Mouse (Mus musculus): ENCODE data around the gene Npl. TPM values are rescaled to one million over a fixed set of nuclear protein-coding genes. Genes with fewer than 3 reads are reported as not detected.

Npl gene
- 0.35 to 0.54 TPM in 2 of 4 replicates, not detected in the others for total RNA-seq (2023; ENCODE audit: inconsistent age)

GRCm38 (mm10) chr1:153549536-153550199 lies at the start of gene Npl:
Gene Npl, minus strand, starts transcription at chr1:153550045.

GRCm38 (mm10) chr1:153487500-153487879 lies 62.4 kb downstream of the Npl start, which contains the start of gene Dhx9:
Gene Dhx9, minus strand, starts transcription at chr1:153487660.

Other genes with a start within 250 kb of the Npl start
- gene Lamc1, start 217.3 kb downstream of the Npl start, total RNA-seq (2023; ENCODE audit: inconsistent age) = 24.6 to 30.4 TPM (median 27.5 TPM) in 4 replicates
- gene Shcbp1l, start 124.9 kb downstream of the Npl start, total RNA-seq (2023; ENCODE audit: inconsistent age) = 2.4 to 4.9 TPM (median 2.7 TPM) in 4 replicates
- gene Dhx9, start 62.4 kb downstream of the Npl start, total RNA-seq (2023; ENCODE audit: inconsistent age) = 406 to 428 TPM (median 419 TPM) in 4 replicates
- gene Rgs8, start 103.0 kb upstream of the Npl start, total RNA-seq (2023; ENCODE audit: inconsistent age) = not detected in 4 replicates
- gene Rgs16, start 190.3 kb upstream of the Npl start, total RNA-seq (2023; ENCODE audit: inconsistent age) = 7.9 to 8.6 TPM (median 8.3 TPM) in 4 replicates
- 11.6 to 15.3 TPM (median 14.0 TPM) in 4 replicates for gene Rnasel, start 199.4 kb upstream of the Npl start, total RNA-seq (2023; ENCODE audit: inconsistent age)